Mouse (Mus musculus): Measurements from ENCODE around the gene Epb41l5. TPM values are rescaled to one million over a fixed set of nuclear protein-coding genes. Genes with fewer than 3 reads are reported as not detected.

Gene Epb41l5
- polyA plus RNA-seq, 1 experiment from 2014 or later: 64.0 TPM

DNA sequence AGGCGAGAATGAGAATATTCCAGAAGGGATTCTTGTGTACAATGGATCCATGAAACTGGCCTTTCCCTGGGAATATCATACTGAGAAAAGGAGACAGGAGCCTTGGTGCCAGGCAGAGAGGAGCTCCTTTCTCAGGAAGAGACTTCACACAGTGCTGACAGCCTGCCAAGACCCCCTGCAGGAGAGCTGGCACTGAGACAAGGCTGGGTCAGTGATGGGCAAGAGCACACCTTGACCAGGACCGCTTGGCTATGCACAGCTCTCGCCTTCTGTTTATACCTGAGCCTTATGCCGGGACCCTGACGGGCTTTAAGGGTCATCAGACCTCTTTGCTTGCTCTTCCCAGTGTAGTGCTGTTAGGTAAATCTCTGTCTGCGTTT, 153.4 kb downstream of the Epb41l5 start:
- peaks cover 16% of the 10 kb centered on the region; the same call in 1 of the 2 replicates for H3K36me3 ChIP-seq
- no peak overlapping the region for H3K27ac ChIP-seq
- no peak for ATAC-seq (replicated peaks; ENCODE audit: low FRiP score)
- H3K27me3 ChIP-seq: no peaks in the 10 kb centered on the region
- no peak overlapping the region for H3K4me3 ChIP-seq (replicated peaks)
- no peak overlapping the region for H3K4me2 ChIP-seq
- no peak overlapping the region for H3K9ac ChIP-seq
- WGBS: 92% methylated on average over 6 of the region's 6 CpGs
- H3K4me1 ChIP-seq: peaks cover 72% of the 10 kb centered on the region
- H3K9me3 ChIP-seq (replicated peaks): no peaks in the 10 kb centered on the region

Other genes with a start within 250 kb of the Epb41l5 start
- gene Inhbb, start 226.8 kb downstream of the Epb41l5 start, polyA plus RNA-seq (2015; fragmentation: Nextera tagmentation; extraction: Ambion mirVana): 0.32 and 0.34 TPM in 2 replicates
- gene Ralb, start 144.2 kb downstream of the Epb41l5 start, polyA plus RNA-seq (2015; fragmentation: Nextera tagmentation; extraction: Ambion mirVana): 151 and 155 TPM in 2 replicates
- 29.8 and 31.4 TPM in 2 replicates for gene Tmem185b, start 122.8 kb downstream of the Epb41l5 start, polyA plus RNA-seq (2015; fragmentation: Nextera tagmentation; extraction: Ambion mirVana)
- gene Ptpn4, start 188.6 kb upstream of the Epb41l5 start, polyA plus RNA-seq (2015; fragmentation: Nextera tagmentation; extraction: Ambion mirVana): 6.7 and 7.9 TPM in 2 replicates